Mouse (Mus musculus) cerebellum, adult 11-12 months (tissue): Measurements from ENCODE around the gene Inpp5e.

Experiments
- DNase-seq: peaks from one replicate; pipeline ENCODE4 v3.0.0; 2022

Gene Inpp5e

DNA sequence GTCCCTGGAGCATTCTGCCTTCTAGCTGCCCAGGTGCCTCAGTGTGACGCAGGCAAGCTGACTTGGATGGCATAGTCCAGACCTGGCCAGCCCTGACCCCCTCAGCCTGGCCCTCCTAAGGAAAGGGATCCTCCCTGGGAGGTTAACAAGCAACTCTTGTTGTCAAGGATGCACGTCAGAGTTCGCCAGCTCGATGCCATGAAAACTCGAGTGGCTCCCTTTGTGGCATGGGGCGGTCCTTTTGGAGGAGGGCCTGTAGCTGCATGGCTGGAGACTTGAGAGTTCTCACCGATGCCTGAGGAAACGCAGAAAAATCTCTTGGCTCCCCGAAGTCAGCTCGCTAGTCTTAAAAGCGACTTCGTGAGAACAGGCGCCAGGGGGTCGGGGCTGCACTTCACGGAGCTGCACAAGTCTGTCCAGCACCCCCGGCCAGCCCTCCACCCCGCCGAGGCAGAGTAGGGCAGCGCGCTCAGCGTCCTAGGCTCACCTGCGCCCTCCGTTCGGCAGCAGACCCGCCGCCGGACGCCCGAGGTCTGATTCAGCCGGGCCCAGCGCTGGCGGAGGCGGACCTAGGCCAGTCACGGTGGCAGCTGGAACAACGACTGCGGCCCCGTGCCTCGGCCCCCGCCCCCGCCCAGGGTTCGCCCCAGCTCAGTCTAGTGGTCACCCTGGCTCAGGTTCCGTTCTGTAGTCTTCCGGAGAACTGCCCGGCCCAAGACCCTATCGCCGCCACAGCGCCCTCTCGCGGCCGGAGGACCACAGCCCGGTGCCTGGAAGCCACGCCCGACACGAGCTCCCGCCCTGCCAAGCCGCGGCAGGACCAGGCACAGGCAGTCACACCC, at the start of gene Inpp5e:
TSS of gene Inpp5e (minus strand) at position 689 of the 842 bp plus-strand sequence.
- peak; percentile 95 for DNase-seq

GRCm38 (mm10) chr2:26458402-26459124, 49.6 kb upstream of the Inpp5e start:
- DNase-seq, result no peak

DNA sequence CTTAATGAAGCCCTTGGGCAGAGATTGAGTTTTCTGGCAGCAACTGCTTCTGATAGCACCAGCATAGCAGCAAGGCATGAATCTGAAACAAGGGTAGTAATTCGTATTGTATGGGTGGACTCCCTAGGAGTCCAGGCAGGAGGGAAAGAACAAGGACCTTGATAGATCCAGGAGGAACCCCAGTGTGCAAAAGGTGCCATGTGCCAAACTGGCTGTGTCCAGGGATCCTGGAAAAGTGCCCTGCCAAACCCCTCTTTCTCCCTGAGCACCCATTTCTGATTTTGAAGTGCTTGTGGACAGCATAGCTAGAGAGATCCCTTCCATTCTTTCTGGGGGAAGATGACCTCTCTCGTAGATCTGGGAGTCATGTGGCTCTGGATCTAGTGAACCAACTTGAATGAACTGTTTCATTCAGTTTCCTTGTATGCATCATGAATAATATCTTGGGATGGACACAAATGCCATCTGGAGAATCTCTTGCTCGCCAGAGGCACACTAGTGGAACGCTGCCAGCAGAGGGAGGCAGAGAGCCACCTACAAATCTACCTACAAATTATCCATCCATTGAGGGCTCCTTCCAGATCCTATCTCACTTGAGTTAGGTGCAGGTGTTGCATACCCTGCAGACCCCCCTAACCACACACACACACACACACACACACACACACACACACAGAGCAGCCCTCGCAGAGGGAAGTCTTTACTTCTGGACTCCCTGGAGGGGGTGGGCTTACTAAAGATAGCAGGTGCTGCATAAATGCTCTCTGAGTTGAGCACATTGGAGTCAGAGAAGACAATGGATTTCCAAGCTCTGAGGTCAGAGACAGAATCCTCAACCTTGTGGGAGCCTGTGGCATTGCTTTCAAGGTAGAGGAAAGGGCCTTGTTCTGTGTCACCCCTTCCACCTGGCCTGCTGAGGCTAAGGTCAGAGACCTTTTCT, 40.4 kb upstream of the Inpp5e start:
- DNase-seq, result peak; percentile 75

DNA sequence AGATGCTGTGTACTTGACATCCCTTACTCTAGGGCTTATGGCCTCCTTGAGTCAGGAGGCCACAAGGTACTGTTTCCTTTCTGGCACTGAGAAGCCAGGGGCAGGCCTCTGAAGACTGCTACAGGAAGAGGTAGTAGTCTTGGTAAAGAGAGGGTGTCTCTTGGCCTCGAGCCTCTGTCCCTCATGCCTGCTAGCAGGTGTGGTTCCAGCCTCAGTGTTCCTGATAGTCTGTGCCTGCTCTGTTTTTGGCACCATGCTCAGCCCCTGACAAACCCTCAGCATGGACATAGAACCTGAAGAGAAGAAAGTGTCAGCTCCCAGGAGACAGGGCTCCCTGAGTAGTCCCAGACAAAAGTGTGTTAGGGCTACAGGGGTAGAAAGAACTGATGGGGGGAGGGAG, 38.4 kb upstream of the Inpp5e start:
- DNase-seq, result peak; percentile 54

DNA sequence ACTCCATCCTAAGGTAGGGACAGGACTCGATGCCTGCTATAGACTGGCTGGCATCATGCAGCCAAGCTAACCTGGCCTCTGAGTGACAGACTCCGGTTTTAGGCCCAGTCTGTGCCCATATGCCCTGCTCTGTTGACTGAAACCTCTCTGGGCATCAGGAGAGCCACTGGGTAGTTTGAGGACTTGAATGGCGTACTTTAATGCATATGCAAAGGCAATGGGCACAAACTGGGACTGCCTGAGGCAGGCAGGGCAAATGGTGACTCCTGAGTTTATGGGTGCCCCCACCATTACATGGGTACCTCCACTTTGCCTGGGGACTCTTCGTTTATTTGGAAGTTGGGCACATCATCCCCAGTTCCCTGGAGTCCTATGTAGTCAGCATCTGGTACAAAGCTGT, 37.7 kb upstream of the Inpp5e start:
- peak; percentile 55 for DNase-seq

- DNase-seq, result peak; percentile 95
Observed at GRCm38 (mm10) chr2:26445666-26446445, 36.9 kb upstream of the Inpp5e start.

GRCm38 (mm10) chr2:26444946-26445665, 36.1 kb upstream of the Inpp5e start, which contains the start of gene Sec16a:
TSS of gene Sec16a (minus strand) at chr2:26445216.
- DNase-seq, result peak; percentile 100

- no peak for DNase-seq
Observed at GRCm38 (mm10) chr2:26444368-26444767, 35.4 kb upstream of the Inpp5e start.

- no peak for DNase-seq
Observed at GRCm38 (mm10) chr2:26443876-26444275, 34.9 kb upstream of the Inpp5e start.

GRCm38 (mm10) chr2:26442843-26443242, 33.8 kb upstream of the Inpp5e start:
- DNase-seq, result no peak

DNA sequence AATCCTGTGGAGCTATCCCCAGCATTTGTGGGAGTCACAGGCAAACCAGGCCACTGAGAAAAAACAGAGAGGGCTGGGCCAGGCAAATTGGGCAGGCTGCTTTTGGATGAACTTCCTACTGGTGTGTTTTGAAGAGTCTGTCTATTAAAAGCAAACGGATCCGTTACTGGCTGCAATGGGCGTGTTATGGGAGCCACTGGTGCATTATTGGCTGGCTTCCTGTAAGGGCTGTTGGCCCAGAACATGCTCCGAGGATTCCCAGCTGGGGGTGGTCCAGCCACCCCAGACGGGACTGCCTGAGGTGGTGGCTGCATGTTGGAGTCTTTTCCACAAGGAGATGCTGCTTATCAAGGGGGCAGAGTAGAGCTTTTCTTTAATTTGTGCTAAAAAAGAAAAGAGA, 32.7 kb upstream of the Inpp5e start:
- DNase-seq, result peak; percentile 31

DNA sequence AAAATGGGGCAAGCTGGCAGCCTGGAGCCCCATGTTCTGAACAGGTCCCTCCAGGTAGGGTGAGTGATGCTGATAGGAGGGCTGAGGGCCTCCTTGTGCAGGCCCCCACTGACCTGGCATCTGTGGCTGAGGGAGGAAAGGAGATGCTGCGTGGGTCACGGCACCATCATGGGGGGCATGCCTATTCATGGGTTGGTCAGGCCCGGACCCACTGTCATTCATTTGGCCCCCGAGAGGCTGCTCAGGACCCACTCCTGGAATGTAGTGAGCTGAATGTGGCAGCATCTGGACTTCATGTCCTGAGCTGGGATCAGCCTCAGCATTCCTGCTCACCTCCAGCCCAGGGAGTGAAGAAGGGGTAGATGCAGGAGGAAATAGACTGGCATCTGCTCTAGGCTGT, 32.3 kb upstream of the Inpp5e start:
- DNase-seq, result peak; percentile 25

DNA sequence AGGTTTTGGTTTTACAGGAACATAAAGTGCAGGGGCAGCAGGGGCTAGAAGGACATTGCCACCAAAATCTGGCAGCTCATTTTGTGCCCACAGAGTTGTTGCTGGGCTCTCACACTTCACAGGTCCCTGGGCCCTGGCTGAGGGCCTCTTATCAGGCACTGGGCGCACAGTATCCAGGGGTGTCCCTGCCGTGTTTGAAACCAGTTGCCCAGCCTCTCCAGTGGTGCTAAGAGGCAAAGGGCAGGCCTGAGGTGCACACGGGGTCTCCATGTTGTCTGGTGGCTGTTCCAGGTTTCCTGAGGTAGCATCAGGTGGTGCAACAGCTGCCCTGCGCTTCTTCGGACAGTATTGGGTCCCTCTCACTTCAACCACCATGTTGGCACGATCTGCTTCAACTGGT, 30.7 kb upstream of the Inpp5e start:
- no peak for DNase-seq

GRCm38 (mm10) chr2:26438373-26438772, 29.4 kb upstream of the Inpp5e start:
- DNase-seq, result no peak

DNA sequence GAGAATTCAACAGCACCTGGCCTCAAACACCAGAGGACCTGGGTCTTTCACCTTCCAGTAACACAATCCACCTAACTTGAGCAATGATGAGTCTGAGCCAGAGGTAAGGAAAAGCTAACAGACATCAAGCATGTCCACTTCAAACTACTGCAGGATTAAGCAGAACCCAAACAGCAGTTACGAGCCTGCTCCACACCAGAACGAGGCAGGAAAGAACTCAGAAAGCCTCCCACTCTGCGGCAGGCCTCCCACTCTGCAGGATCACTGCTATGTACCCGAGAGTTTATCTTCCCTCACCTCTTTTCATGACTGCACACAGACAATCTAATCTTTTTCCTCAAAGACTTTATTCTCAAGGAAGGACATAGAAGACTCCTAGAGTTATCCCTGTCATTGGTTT, 28.2 kb upstream of the Inpp5e start:
- no peak for DNase-seq

- DNase-seq, result no peak
Observed at GRCm38 (mm10) chr2:26434791-26435572, 26.0 kb upstream of the Inpp5e start.

DNA sequence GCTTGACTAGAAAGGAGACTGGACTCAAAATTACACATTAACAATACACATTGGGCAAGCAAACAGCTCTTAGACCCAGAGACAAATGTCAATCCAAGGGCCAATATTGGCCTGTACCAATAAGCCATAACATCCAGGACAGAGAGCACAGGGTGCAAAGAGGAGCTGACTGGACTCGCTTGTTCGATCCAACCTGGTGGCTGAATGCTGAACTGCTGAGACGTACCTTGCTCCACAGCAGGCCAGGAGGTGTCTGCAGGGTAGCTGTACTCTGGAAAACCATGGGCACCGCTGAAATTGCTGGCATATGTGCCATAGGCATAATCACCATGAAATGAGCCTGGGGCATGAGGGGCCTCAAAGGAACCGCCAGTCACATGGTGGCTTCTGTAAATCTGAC, 20.8 kb upstream of the Inpp5e start:
- DNase-seq, result no peak

- DNase-seq, result no peak
Observed at GRCm38 (mm10) chr2:26424541-26424940, 15.5 kb upstream of the Inpp5e start.

GRCm38 (mm10) chr2:26423086-26423485, 14.1 kb upstream of the Inpp5e start:
- DNase-seq, result no peak

DNA sequence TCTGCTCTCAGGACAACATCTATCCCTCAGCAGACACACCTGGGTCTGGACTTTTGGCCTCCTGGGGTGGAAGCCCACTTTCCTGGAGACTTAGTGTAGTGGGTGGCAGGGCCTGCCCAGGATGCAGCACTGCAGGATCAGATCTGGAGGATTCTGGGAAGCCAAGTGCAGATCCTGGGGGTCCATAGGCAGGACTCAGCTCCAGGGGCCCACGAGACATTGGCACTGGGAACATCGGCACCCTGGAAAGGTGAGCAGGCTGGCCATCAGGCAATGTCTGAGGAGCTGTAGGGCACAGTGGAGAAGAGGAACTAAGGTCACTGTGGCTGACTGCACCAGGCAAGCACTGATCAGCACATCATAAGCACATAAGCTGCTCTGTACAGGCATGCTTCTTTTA, 13.0 kb upstream of the Inpp5e start:
- no peak for DNase-seq

- no peak for DNase-seq
Observed at GRCm38 (mm10) chr2:26418120-26418519, 9.1 kb upstream of the Inpp5e start.
